Mouse (Mus musculus) stomach, postnatal 0 days (tissue): ENCODE data around the gene Ripor2. TPM values are rescaled to one million over a fixed set of nuclear protein-coding genes. Genes with fewer than 3 reads are reported as not detected.

Source experiments
- ATAC-seq: fragments of 200-750 bp; cut with Nextera tagmentation; 2 replicates; pipeline ENCODE4 v1.8.0; 2017; ENCODE audit not compliant: low FRiP score, low TSS enrichment
- DNase-seq: peaks from one replicate; pipeline ENCODE4 v3.0.0-alpha.2; 2016; ENCODE audit warnings: low spot score
- H3K27ac ChIP-seq: fragments of 300-500 bp; sonication (generic); replicated peaks from 2 replicates; pipeline ENCODE4 v1.5.1; 2014; ENCODE audit warnings: mild to moderate bottlenecking, control low read depth
- H3K27me3 ChIP-seq: fragments of 300-500 bp; sonication (generic); 2 replicates; pipeline ENCODE4 v1.6.1; 2014; ENCODE audit warnings: low read length; ENCODE audit not compliant: control insufficient read depth, insufficient read depth
- H3K36me3 ChIP-seq: fragments of 300-500 bp; sonication (generic); 2 replicates; pipeline ENCODE4 v1.6.1; 2014; ENCODE audit warnings: low read length, mixed read lengths; ENCODE audit not compliant: control insufficient read depth, insufficient read depth
- H3K4me1 ChIP-seq: fragments of 300-500 bp; sonication (generic); replicated peaks from 2 replicates; pipeline ENCODE4 v1.6.1; 2014; ENCODE audit warnings: antibody characterized with exemption; ENCODE audit not compliant: control insufficient read depth, insufficient read depth
- H3K4me2 ChIP-seq: fragments of 300-500 bp; sonication (generic); replicated peaks from 2 replicates; pipeline ENCODE4 v1.6.1; 2014; ENCODE audit warnings: low read depth, mild to moderate bottlenecking, control low read depth, moderate library complexity
- H3K4me3 ChIP-seq: fragments of 300-500 bp; sonication (generic); 2 replicates; pipeline ENCODE4 v1.5.1; 2014; ENCODE audit warnings: low read depth, low read length, control low read depth
- H3K9ac ChIP-seq: fragments of 300-500 bp; sonication (generic); 2 replicates; pipeline ENCODE4 v1.6.1; 2014; ENCODE audit warnings: mild to moderate bottlenecking, low read length, control low read depth, mixed read lengths
- H3K9me3 ChIP-seq: fragments of 300-500 bp; sonication (generic); 2 replicates; pipeline ENCODE4 v1.6.1; 2016; ENCODE audit warnings: low read length; ENCODE audit not compliant: control insufficient read depth
- CTCF ChIP-seq: IDR thresholded peaks from 2 replicates; pipeline ENCODE4 v1.5.1; 2016; ENCODE audit warnings: antibody characterized with exemption, low read depth, mild to moderate bottlenecking, moderate library complexity
- EP300 ChIP-seq: optimal IDR thresholded peaks from 2 replicates; pipeline ENCODE3; 2016; ENCODE audit warnings: antibody characterized with exemption
- WGBS: fragments of 180-500 bp; shearing (Covaris S2); extraction: QIAGEN DNeasy Blood & Tissue Kit; methylation state at CpG from one replicate; pipeline ENCODE4 v1.1.7; 2014; 5-methylcytosine and 5-hydroxymethylcytosine counted together
- polyA plus RNA-seq: library from polyadenylated mRNA; unstranded; fragments of >200 nt; fragmentation: Nextera tagmentation; extraction: Ambion mirVana; gene quantifications from 2 replicates; pipeline ENCODE4 v1.2.1, GENCODE M21; 2015

Gene Ripor2
- polyA plus RNA-seq, 1 experiment from 2014 or later: 1.6 TPM

DNA sequence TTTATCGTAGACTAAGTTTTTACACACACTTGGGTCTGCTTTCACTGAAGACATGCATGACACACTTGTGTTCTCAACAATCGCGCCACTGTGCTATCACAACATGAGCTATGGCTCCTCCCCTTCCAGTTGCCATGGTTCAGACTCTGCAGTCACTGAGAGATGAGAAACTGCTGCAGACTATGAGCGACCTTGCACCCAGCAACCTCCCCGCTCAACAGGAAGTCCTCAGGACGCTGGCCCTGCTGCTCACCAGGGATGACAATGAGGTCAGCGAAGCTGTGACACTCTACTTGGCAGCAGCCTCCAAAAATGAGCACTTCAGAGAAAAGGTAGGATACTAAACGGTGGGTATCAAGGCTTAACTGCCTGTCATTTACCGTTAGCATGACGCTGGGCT is 139.5 kb downstream of the Ripor2 start:
- DNase-seq (no peak), ATAC-seq (no peak)
- no peaks in the 10 kb centered on the region for H3K36me3 ChIP-seq
- no peak overlapping the region for H3K9ac ChIP-seq
- no peaks in the 10 kb centered on the region for H3K4me1 ChIP-seq
- 83% methylated on average over 10 of the region's 10 CpGs for WGBS
- no peak for TF ChIP-seq EP300
- no peak for TF ChIP-seq CTCF
- no peak overlapping the region for H3K4me2 ChIP-seq
- H3K27ac ChIP-seq: no peak overlapping the region
- no peak overlapping the region for H3K4me3 ChIP-seq
- H3K27me3 ChIP-seq: no peaks in the 10 kb centered on the region
- no peaks in the 10 kb centered on the region for H3K9me3 ChIP-seq

DNA sequence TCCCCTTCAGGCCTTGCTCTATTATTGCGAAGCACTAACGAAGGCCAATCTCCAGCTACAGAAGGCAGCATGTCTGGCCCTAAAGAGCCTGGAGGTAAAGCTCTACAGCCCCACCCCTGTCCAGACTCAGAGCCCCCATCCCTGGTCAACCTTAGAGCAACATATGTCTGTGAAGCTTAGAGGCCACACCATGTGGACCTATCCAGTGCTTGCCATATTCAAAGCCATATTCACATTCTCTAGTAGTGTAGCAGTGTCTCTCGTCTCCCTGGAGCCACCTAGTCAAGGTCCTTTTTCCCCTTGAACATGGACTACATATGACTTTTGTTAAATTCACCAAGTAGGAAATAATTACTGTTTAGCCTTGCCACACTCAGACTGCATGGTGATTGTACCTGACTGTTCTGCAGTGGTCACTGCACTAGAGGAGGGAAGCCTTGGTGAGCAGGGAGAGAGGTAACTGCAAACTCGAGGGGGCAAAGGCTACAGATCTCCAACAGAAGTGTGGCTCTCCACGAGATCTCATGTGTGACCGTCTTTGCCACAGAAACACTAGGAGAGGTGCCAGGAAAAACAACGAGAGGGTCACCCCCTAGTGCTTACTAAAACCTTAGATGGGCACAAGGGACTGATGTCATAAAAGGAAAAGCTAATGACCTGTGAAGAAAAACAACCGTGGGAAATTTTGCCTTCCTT is 141.9 kb downstream of the Ripor2 start:
- H3K4me1 ChIP-seq: no peaks in the 10 kb centered on the region
- H3K9me3 ChIP-seq: no peaks in the 10 kb centered on the region
- H3K4me2 ChIP-seq: no peak overlapping the region
- no peak overlapping the region for H3K27ac ChIP-seq
- TF ChIP-seq CTCF: no peak
- no peak overlapping the region for H3K4me3 ChIP-seq
- H3K27me3 ChIP-seq: no peaks in the 10 kb centered on the region
- 64% methylated on average over 8 of the region's 8 CpGs for WGBS
- no peaks in the 10 kb centered on the region for H3K36me3 ChIP-seq
- no peak overlapping the region for H3K9ac ChIP-seq
- no peak for DNase-seq
- no peak for ATAC-seq

DNA sequence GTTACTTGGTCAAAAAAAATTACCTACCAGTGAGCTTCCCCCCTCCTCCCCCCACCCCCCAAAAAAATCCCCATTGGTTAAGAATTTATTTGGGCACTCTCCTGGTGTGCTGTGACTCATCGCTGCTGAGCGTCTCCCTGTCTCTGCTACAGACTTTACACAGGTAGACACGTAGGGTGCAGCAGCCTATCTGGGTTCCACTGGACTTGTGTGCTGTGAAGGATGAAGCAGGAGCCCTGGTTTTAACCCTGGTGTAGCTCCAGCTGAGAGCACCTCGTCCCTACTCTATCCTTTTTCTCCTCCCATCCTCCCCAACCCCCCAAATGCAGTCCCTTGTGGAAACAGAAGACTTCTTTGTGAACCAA is 142.4 kb downstream of the Ripor2 start:
- Histone ChIP-seq H3K27ac (no peak overlapping the region), H3K4me3 (no peak overlapping the region), H3K9ac (no peak overlapping the region), H3K9me3 (no peaks in the 10 kb centered on the region), H3K36me3 (no peaks in the 10 kb centered on the region), H3K4me1 (no peaks in the 10 kb centered on the region), H3K4me2 (no peak overlapping the region), H3K27me3 (no peaks in the 10 kb centered on the region)
- ATAC-seq: no peak
- WGBS: 60% methylated on average over 4 of the region's 4 CpGs
- TF ChIP-seq EP300: no peak
- TF ChIP-seq CTCF: no peak
- no peak for DNase-seq

DNA sequence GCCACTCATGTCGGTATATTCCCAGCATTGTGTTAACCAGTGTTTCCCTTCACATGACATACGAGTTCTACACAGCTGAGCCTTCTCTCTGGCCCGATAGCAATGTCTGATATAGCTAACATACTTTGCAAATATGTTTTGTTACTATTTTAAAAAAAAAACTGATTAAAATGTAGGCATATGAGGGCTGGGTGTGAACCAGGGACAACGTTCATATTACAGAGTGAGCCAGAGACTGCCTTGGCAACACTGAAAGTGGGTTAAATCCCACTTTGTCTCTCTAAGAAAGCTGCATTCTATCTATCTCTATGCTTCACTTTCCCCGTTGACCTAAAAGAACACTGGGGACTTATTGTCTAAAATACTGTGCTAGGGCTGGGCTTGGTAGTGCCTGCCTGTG is 147.1 kb downstream of the Ripor2 start:
- no peak for ATAC-seq
- no peak overlapping the region for H3K4me3 ChIP-seq
- no peak overlapping the region for H3K4me2 ChIP-seq
- no peaks in the 10 kb centered on the region for H3K27me3 ChIP-seq
- 85% methylated on average over 5 of the region's 5 CpGs for WGBS
- no peaks in the 10 kb centered on the region for H3K9me3 ChIP-seq
- no peaks in the 10 kb centered on the region for H3K36me3 ChIP-seq
- no peak overlapping the region for H3K9ac ChIP-seq
- DNase-seq: no peak
- TF ChIP-seq EP300 (no peak), CTCF (no peak)
- H3K27ac ChIP-seq: no peak overlapping the region
- no peaks in the 10 kb centered on the region for H3K4me1 ChIP-seq

DNA sequence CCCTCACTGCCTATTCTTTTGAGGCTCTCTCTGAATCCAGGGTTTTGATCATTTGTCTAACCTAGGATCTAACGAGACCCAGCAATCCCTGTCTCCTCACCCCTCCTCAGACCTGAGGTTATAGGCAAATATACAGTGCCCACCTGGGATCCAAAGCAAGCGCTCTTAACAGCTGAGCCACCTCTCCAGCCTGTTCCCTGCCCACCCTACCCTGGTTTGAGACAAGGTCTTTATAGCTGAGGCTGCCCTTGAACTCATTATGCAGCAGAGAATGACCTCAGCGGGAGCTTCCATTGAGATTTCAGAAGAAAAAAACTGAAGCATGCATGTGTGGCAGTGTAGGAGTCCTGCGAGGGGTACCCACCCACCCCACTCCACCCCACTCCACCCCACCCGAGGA is 152.5 kb downstream of the Ripor2 start:
- H3K27me3 ChIP-seq: no peaks in the 10 kb centered on the region
- TF ChIP-seq CTCF (no peak), EP300 (no peak)
- ATAC-seq: no peak

DNA sequence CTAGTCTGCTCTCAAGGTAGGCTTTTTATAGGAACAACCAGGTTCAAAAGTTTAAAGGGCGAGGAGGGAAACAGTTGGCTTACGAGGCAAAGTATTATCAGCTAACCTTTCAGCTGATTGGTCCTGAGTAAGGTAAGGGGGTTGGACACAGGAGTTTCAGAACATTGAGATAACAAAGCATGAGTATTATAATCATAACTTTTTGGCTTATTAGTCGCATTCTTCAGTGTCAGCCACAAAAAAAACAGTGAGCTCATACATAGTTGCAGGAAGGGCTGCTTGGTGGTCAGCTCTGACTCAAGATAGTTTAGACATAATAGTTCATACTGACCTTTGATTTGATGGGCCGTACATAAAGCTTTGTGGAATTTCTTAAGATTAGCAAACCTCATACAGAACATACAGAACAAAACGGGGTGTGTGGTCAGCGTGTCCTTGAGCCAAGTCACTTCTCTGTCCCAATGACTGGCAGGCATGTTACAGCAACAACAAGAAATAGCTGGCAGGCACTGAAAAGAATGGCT is 153.7 kb downstream of the Ripor2 start:
- TF ChIP-seq EP300 (no peak), CTCF (no peak)
- peak; percentile 64 for ATAC-seq
- no peak overlapping the region for H3K4me2 ChIP-seq
- H3K4me1 ChIP-seq: no peaks in the 10 kb centered on the region
- no peaks in the 10 kb centered on the region for H3K27me3 ChIP-seq
- H3K9me3 ChIP-seq: no peaks in the 10 kb centered on the region
- no peak overlapping the region for H3K9ac ChIP-seq
- no peak for DNase-seq
- WGBS: 40% methylated on average over 6 of the region's 6 CpGs
- no peak overlapping the region for H3K4me3 ChIP-seq
- no peaks in the 10 kb centered on the region for H3K36me3 ChIP-seq
- no peak overlapping the region for H3K27ac ChIP-seq

More for the DNA sequence above, 152.5 kb downstream of the Ripor2 start:
- no peaks in the 10 kb centered on the region for H3K4me1 ChIP-seq
- no peak overlapping the region for H3K4me3 ChIP-seq
- no peak overlapping the region for H3K4me2 ChIP-seq
- no peaks in the 10 kb centered on the region for H3K9me3 ChIP-seq
- no peaks in the 10 kb centered on the region for H3K36me3 ChIP-seq
- no peak overlapping the region for H3K9ac ChIP-seq
- WGBS: 88% methylated on average over 5 of the region's 5 CpGs
- no peak overlapping the region for H3K27ac ChIP-seq
- DNase-seq: no peak
